Mouse (Mus musculus) G1E (cell line): ENCODE data around the gene Glod4.

Experiments used
- CTCF ChIP-seq: IDR thresholded peaks from 2 replicates; pipeline ENCODE4 v1.5.1; 2012; ENCODE audit warnings: low read depth, low read length, inconsistent platforms, mixed read lengths
- GATA1 ChIP-seq: IDR thresholded peaks from 2 replicates; pipeline ENCODE4 v1.6.1; 2012; ENCODE audit warnings: borderline replicate concordance, low read length, inconsistent platforms, mixed read lengths
- GATA2 ChIP-seq: IDR thresholded peaks from 2 replicates; pipeline ENCODE4 v1.6.1; 2012; ENCODE audit warnings: low read depth, low read length, inconsistent platforms, borderline replicate concordance
- POLR2AphosphoS5 ChIP-seq: IDR thresholded peaks from 2 replicates; pipeline ENCODE4 v1.6.1; 2012; ENCODE audit warnings: low read depth, low read length, inconsistent platforms; ENCODE audit not compliant: insufficient replicate concordance
- TAL1 ChIP-seq: conservative IDR thresholded peaks from 2 replicates; pipeline ENCODE4 v1.6.1; 2012; ENCODE audit warnings: low read depth, low read length, inconsistent platforms, mixed read lengths

DNA sequence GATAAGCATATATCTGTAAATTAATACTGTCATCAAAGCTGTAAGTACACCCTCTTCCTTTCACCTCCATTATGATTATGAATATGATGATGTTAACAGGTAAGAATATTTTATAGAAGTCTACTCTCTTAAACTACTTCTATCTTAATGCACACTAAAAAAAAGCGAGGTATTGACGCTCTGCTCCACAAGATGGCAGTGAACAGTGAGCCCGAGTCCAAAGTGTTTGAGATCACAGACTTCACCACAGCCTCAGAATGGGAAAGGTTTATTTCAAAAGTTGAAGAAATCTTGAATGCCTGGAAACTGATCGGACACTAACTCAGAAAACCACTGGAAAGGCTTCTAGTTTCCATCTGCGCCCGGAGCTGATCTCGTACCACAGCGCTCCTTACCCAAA lies 149.9 kb downstream of the Glod4 start:
- TF ChIP-seq GATA1 (no peak), CTCF (no peak), TAL1 (no peak), GATA2 (no peak), POLR2AphosphoS5 (no peak)
